Mouse (Mus musculus) embryonic facial prominence, embryonic 12.5 days (tissue): ENCODE data around the gene Ppm1g. TPM values are rescaled to one million over a fixed set of nuclear protein-coding genes. Genes with fewer than 3 reads are reported as not detected.
A peak's percentile ranks its signal among the peaks of the same experiment; 100 is the strongest.

Source experiments
- ATAC-seq: fragments of 200-750 bp; cut with Nextera tagmentation; 2 replicates; pipeline ENCODE4 v1.8.0; 2017; ENCODE audit not compliant: insufficient number of reproducible peaks, insufficient read depth, low FRiP score, low TSS enrichment
- H3K27ac ChIP-seq: fragments of 300-500 bp; sonication (generic); 2 replicates; pipeline ENCODE4 v1.5.1; 2016; ENCODE audit warnings: mild to moderate bottlenecking
- H3K27me3 ChIP-seq: fragments of 300-500 bp; sonication (generic); 2 replicates; pipeline ENCODE4 v1.6.1; 2016; ENCODE audit warnings: mild to moderate bottlenecking, moderate library complexity
- H3K36me3 ChIP-seq: fragments of 300-500 bp; sonication (generic); 2 replicates; pipeline ENCODE4 v1.6.1; 2016; ENCODE audit warnings: mild to moderate bottlenecking
- H3K4me1 ChIP-seq: fragments of 300-500 bp; sonication (generic); 2 replicates; pipeline ENCODE4 v1.6.1; 2016
- H3K4me2 ChIP-seq: fragments of 300-500 bp; sonication (generic); replicated peaks from 2 replicates; pipeline ENCODE4 v1.6.1; 2016; ENCODE audit warnings: mild to moderate bottlenecking, moderate library complexity
- H3K4me3 ChIP-seq: fragments of 300-500 bp; sonication (generic); 2 replicates; pipeline ENCODE4 v1.5.1; 2016; ENCODE audit warnings: mild to moderate bottlenecking
- H3K9ac ChIP-seq: fragments of 300-500 bp; sonication (generic); 2 replicates; pipeline ENCODE4 v1.6.1; 2016; ENCODE audit warnings: mild to moderate bottlenecking, moderate library complexity
- H3K9me3 ChIP-seq: fragments of 300-500 bp; sonication (generic); 2 replicates; pipeline ENCODE4 v1.6.1; 2016; ENCODE audit warnings: mild to moderate bottlenecking, moderate library complexity
- WGBS: fragments of 180-500 bp; shearing (Covaris S2); methylation state at CpG from one replicate; pipeline ENCODE4 v1.1.7; 2016; 5-methylcytosine and 5-hydroxymethylcytosine counted together
- polyA plus RNA-seq: library from polyadenylated mRNA; unstranded; fragments of >200 nt; fragmentation: Nextera tagmentation; extraction: Ambion mirVana; gene quantifications from 2 replicates; pipeline ENCODE4 v1.2.1, GENCODE M21; 2016

The Ppm1g gene
- polyA plus RNA-seq, 1 experiment from 2014 or later: 144 TPM

GRCm38 (mm10) chr5:31251541-31252101 lies 31.1 kb upstream of the Ppm1g start, which contains the start of gene Krtcap3:
TSS of gene Krtcap3 (plus strand) at chr5:31251691.
- Histone ChIP-seq H3K36me3 (peaks cover 85% of the 10 kb centered on the region), H3K4me1 (peaks cover 32% of the 10 kb centered on the region), H3K4me3 (peak within 1 kb of the TSS; percentile 31), H3K4me2 (peak within 1 kb of the TSS; percentile 49), H3K9me3 (no peaks in the 10 kb centered on the region), H3K27ac (peak within 1 kb of the TSS; percentile 72), H3K9ac (peak within 1 kb of the TSS; percentile 50), H3K27me3 (no peaks in the 10 kb centered on the region)
- 0 out of 2 replicates have a peak, but pooled peaks have one; percentile 45 for ATAC-seq
- 10% methylated on average over 47 of the region's 47 CpGs for WGBS

DNA sequence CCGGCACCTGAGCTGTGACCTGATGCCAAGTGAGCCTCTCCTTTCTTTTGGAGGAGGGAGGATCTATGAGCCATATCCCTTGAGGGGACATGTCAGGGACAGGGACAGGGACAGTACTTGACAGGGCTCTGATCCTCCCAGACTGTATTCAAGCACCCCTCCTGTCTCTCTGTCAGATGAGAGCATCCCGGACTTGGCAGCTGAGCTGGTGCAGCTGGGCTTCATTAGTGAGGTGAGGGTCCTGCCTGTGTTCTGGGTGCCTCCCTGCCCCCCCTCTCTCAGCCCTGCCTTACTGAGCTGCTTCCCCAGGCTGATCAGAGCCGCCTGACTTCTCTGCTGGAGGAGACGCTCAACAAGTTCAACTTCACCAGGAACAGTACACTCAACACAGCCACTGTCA lies 30.2 kb upstream of the Ppm1g start:
- Histone ChIP-seq H3K4me2 (peak overlapping the region; percentile 49; the same call in 1 of the 2 replicates), H3K9ac (peak overlapping the region; percentile 17; the same call in 1 of the 2 replicates), H3K36me3 (peaks cover 86% of the 10 kb centered on the region), H3K9me3 (no peaks in the 10 kb centered on the region), H3K4me1 (peaks cover 32% of the 10 kb centered on the region), H3K27me3 (no peaks in the 10 kb centered on the region), H3K4me3 (no peak overlapping the region), H3K27ac (peak overlapping the region; percentile 70)
- peak; percentile 24; the same call in 1 of the 2 replicates for ATAC-seq
- 29% methylated on average over 4 of the region's 4 CpGs for WGBS

- H3K4me3 ChIP-seq: peak overlapping the region; percentile 94
- H3K27ac ChIP-seq: no peak overlapping the region
- ATAC-seq: no peak
- no peaks in the 10 kb centered on the region for H3K27me3 ChIP-seq
- H3K36me3 ChIP-seq: peaks cover 34% of the 10 kb centered on the region
- H3K9ac ChIP-seq: peak overlapping the region; percentile 94
- peaks cover 6% of the 10 kb centered on the region for H3K4me1 ChIP-seq
- WGBS: 24% methylated on average over 10 of the region's 10 CpGs
- no peaks in the 10 kb centered on the region for H3K9me3 ChIP-seq
- peak overlapping the region; percentile 52 for H3K4me2 ChIP-seq
These were observed 21.7 kb upstream of the Ppm1g start for GRCm38 (mm10) chr5:31242191-31242590.

DNA sequence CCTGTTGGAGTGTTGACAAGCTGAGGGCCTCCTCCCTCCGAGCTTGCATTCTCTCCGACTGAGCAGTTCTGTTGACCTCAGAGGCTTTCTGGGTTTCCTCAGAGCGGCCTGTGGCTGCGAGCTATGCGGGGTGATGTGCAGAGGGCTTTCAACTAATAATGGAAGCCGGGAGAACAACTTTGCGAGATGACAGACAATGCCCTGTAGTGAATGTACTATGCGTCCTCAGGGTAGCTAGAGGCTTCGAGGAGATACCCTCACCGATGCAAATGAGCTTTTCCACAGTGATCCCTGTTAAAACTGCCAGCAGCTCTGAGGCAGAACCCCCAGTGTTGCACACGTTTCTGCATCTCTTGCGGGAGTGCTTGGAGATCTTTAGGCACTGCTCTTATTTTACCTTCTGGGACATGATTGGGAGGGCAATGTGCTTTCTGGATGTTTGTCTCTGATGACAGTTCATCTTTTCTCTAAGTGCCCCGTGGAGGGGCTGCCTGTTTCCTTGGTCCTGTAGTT lies 21.1 kb upstream of the Ppm1g start:
- H3K27ac ChIP-seq: peak overlapping the region; percentile 98
- ATAC-seq: 0 out of 2 replicates have a peak, but pooled peaks have one; percentile 3
- peaks cover 1% of the 10 kb centered on the region; the same call in 1 of the 2 replicates for H3K9me3 ChIP-seq
- no peaks in the 10 kb centered on the region for H3K27me3 ChIP-seq
- H3K4me1 ChIP-seq: peaks cover 6% of the 10 kb centered on the region
- peak overlapping the region; percentile 94 for H3K9ac ChIP-seq
- H3K4me3 ChIP-seq: peak overlapping the region; percentile 94
- peak overlapping the region; percentile 52 for H3K4me2 ChIP-seq
- H3K36me3 ChIP-seq: peaks cover 30% of the 10 kb centered on the region
- under 1% methylated on average over 13 of the region's 13 CpGs for WGBS

- H3K9me3 ChIP-seq: peaks cover 2% of the 10 kb centered on the region; the same call in 1 of the 2 replicates
- H3K27me3 ChIP-seq: no peaks in the 10 kb centered on the region
- peak within 1 kb of the TSS; percentile 98 for H3K27ac ChIP-seq
These were observed 20.4 kb upstream of the Ppm1g start, which contains the start of the genes Nrbp1 and Gm9970 for GRCm38 (mm10) chr5:31240637-31241521. TSS of gene Nrbp1 (plus strand) at chr5:31240864. TSS of gene Gm9970 (minus strand) at chr5:31241232.

GRCm38 (mm10) chr5:31226641-31227040 lies 6.2 kb upstream of the Ppm1g start:
- ATAC-seq: no peak
- Histone ChIP-seq H3K4me2 (no peak overlapping the region), H3K9ac (no peak overlapping the region), H3K27ac (no peak overlapping the region), H3K4me1 (no peaks in the 10 kb centered on the region), H3K9me3 (no peaks in the 10 kb centered on the region), H3K4me3 (no peak overlapping the region), H3K27me3 (no peaks in the 10 kb centered on the region), H3K36me3 (no peaks in the 10 kb centered on the region)
- WGBS: 81% methylated on average over 1 of the region's 1 CpGs

More at GRCm38 (mm10) chr5:31240637-31241521, 20.4 kb upstream of the Ppm1g start, which contains the start of the genes Nrbp1 and Gm9970:
- under 1% methylated on average over 75 of the region's 103 CpGs for WGBS
- Histone ChIP-seq H3K4me2 (peak within 1 kb of the TSS; percentile 52), H3K4me1 (peaks cover 6% of the 10 kb centered on the region), H3K4me3 (peak within 1 kb of the TSS; percentile 94), H3K9ac (peak within 1 kb of the TSS; percentile 94), H3K36me3 (peaks cover 24% of the 10 kb centered on the region)
- ATAC-seq: peak; percentile 98

GRCm38 (mm10) chr5:31222696-31223095 lies 2.2 kb upstream of the Ppm1g start:
- H3K9ac ChIP-seq: no peak overlapping the region
- H3K27me3 ChIP-seq: no peaks in the 10 kb centered on the region
- ATAC-seq: no peak
- H3K36me3 ChIP-seq: no peaks in the 10 kb centered on the region
- H3K4me2 ChIP-seq: no peak overlapping the region
- H3K4me1 ChIP-seq: peaks cover 6% of the 10 kb centered on the region
- no peak overlapping the region for H3K4me3 ChIP-seq
- no peak overlapping the region for H3K27ac ChIP-seq
- no peaks in the 10 kb centered on the region for H3K9me3 ChIP-seq
- WGBS: 90% methylated on average over 9 of the region's 9 CpGs

- 13% methylated on average over 11 of the region's 11 CpGs for WGBS
- Histone ChIP-seq H3K36me3 (no peaks in the 10 kb centered on the region), H3K9me3 (no peaks in the 10 kb centered on the region), H3K4me2 (peak overlapping the region; percentile 82), H3K4me3 (peak overlapping the region; percentile 100), H3K27ac (peak overlapping the region; percentile 94), H3K27me3 (no peaks in the 10 kb centered on the region), H3K9ac (peak overlapping the region; percentile 92), H3K4me1 (peaks cover 6% of the 10 kb centered on the region)
- ATAC-seq: no peak
These were observed 938 bp upstream of the Ppm1g start for GRCm38 (mm10) chr5:31221304-31221945.

- peak overlapping the region; percentile 100 for H3K4me3 ChIP-seq
- peak overlapping the region; percentile 94 for H3K27ac ChIP-seq
- under 1% methylated on average over 40 of the region's 40 CpGs for WGBS
- no peaks in the 10 kb centered on the region for H3K36me3 ChIP-seq
- ATAC-seq: peak; percentile 74
- peak overlapping the region; percentile 82 for H3K4me2 ChIP-seq
- H3K27me3 ChIP-seq: no peaks in the 10 kb centered on the region
- no peaks in the 10 kb centered on the region for H3K9me3 ChIP-seq
- H3K4me1 ChIP-seq: peaks cover 6% of the 10 kb centered on the region
- peak overlapping the region; percentile 92 for H3K9ac ChIP-seq
These were observed 508 bp downstream of the Ppm1g start for GRCm38 (mm10) chr5:31219911-31220447.

GRCm38 (mm10) chr5:31219474-31219873 lies 1.0 kb downstream of the Ppm1g start:
- peak overlapping the region; percentile 82 for H3K4me2 ChIP-seq
- H3K27me3 ChIP-seq: no peaks in the 10 kb centered on the region
- no peaks in the 10 kb centered on the region for H3K36me3 ChIP-seq
- H3K27ac ChIP-seq: peak overlapping the region; percentile 94
- peak overlapping the region; percentile 92 for H3K9ac ChIP-seq
- no peak for ATAC-seq
- no peaks in the 10 kb centered on the region for H3K9me3 ChIP-seq
- peaks cover 6% of the 10 kb centered on the region for H3K4me1 ChIP-seq
- 2% methylated on average over 11 of the region's 11 CpGs for WGBS
- peak overlapping the region; percentile 100 for H3K4me3 ChIP-seq

GRCm38 (mm10) chr5:31219070-31219469 lies 1.4 kb downstream of the Ppm1g start:
- peaks cover 6% of the 10 kb centered on the region for H3K4me1 ChIP-seq
- H3K36me3 ChIP-seq: no peaks in the 10 kb centered on the region
- no peaks in the 10 kb centered on the region for H3K27me3 ChIP-seq
- no peaks in the 10 kb centered on the region for H3K9me3 ChIP-seq
- H3K4me3 ChIP-seq: peak overlapping the region; percentile 100
- peak overlapping the region; percentile 82 for H3K4me2 ChIP-seq
- no peak for ATAC-seq
- H3K27ac ChIP-seq: no peak overlapping the region
- 0% methylated on average over 2 of the region's 2 CpGs for WGBS
- H3K9ac ChIP-seq: no peak overlapping the region
